Mouse (Mus musculus) neural tube, embryonic 12.5 days (tissue): ENCODE results near the gene Atxn2. TPM values are rescaled to one million over a fixed set of nuclear protein-coding genes. Genes with fewer than 3 reads are reported as not detected.

Experiments
- ATAC-seq: fragments of 200-750 bp; cut with Nextera tagmentation; 2 replicates; pipeline ENCODE4 v1.8.0; 2017; ENCODE audit warnings: low read depth, mild to moderate bottlenecking, moderate TSS enrichment, moderate library complexity; ENCODE audit not compliant: low FRiP score
- H3K27ac ChIP-seq: fragments of 300-500 bp; sonication (generic); 2 replicates; pipeline ENCODE4 v1.5.1; 2016
- H3K27me3 ChIP-seq: fragments of 300-500 bp; sonication (generic); replicated peaks from 2 replicates; pipeline ENCODE4 v1.6.1; 2016; ENCODE audit warnings: mild to moderate bottlenecking
- H3K36me3 ChIP-seq: fragments of 300-500 bp; sonication (generic); 2 replicates; pipeline ENCODE4 v1.6.1; 2016; ENCODE audit warnings: mild to moderate bottlenecking
- H3K4me1 ChIP-seq: fragments of 300-500 bp; sonication (generic); 2 replicates; pipeline ENCODE4 v1.6.1; 2016
- H3K4me2 ChIP-seq: fragments of 300-500 bp; sonication (generic); replicated peaks from 2 replicates; pipeline ENCODE4 v1.6.1; 2016; ENCODE audit warnings: mild to moderate bottlenecking
- H3K4me3 ChIP-seq: fragments of 300-500 bp; sonication (generic); 2 replicates; pipeline ENCODE4 v1.5.1; 2016
- H3K9ac ChIP-seq: fragments of 300-500 bp; sonication (generic); 2 replicates; pipeline ENCODE4 v1.6.1; 2016; ENCODE audit warnings: mild to moderate bottlenecking
- H3K9me3 ChIP-seq: fragments of 300-500 bp; sonication (generic); 2 replicates; pipeline ENCODE4 v1.6.1; 2016; ENCODE audit warnings: mild to moderate bottlenecking
- WGBS: fragments of 180-500 bp; shearing (Covaris S2); methylation state at CpG from one replicate; pipeline ENCODE4 v1.1.7; 2016; 5-methylcytosine and 5-hydroxymethylcytosine counted together
- polyA plus RNA-seq: library from polyadenylated mRNA; unstranded; fragments of >200 nt; fragmentation: Nextera tagmentation; extraction: Ambion mirVana; gene quantifications from 2 replicates; pipeline ENCODE4 v1.2.1, GENCODE M21; 2016

The Atxn2 gene
- polyA plus RNA-seq, 1 experiment from 2014 or later = 107 TPM

- ATAC-seq = no peak
- Histone ChIP-seq H3K9me3 (no peaks in the 10 kb centered on the region), H3K27ac (no peak overlapping the region), H3K36me3 (peaks cover 50% of the 10 kb centered on the region), H3K4me2 (no peak overlapping the region), H3K27me3 (peaks cover 2% of the 10 kb centered on the region; the same call in 1 of the 2 replicates), H3K4me3 (no peak overlapping the region), H3K4me1 (peaks cover 15% of the 10 kb centered on the region), H3K9ac (no peak overlapping the region)
- 74% methylated on average over 5 of the region's 5 CpGs for WGBS
Observed at GRCm38 (mm10) chr5:121821552-121821951, 110.4 kb downstream of the Atxn2 start.

- H3K9me3 ChIP-seq = no peaks in the 10 kb centered on the region
- H3K36me3 ChIP-seq = peaks cover 36% of the 10 kb centered on the region
- no peak overlapping the region for H3K27ac ChIP-seq
- H3K27me3 ChIP-seq = peaks cover 15% of the 10 kb centered on the region
- H3K4me2 ChIP-seq = no peak overlapping the region
- H3K4me1 ChIP-seq = peaks cover 15% of the 10 kb centered on the region
- no peak overlapping the region for H3K4me3 ChIP-seq
- H3K9ac ChIP-seq = no peak overlapping the region
- ATAC-seq = no peak
- 79% methylated on average over 7 of the region's 7 CpGs for WGBS
Observed at GRCm38 (mm10) chr5:121822786-121823505, 111.8 kb downstream of the Atxn2 start.

GRCm38 (mm10) chr5:121823668-121824067, 112.5 kb downstream of the Atxn2 start:
- peaks cover 22% of the 10 kb centered on the region for H3K4me1 ChIP-seq
- H3K27ac ChIP-seq = no peak overlapping the region
- H3K36me3 ChIP-seq = peaks cover 29% of the 10 kb centered on the region
- H3K9me3 ChIP-seq = no peaks in the 10 kb centered on the region
- H3K4me3 ChIP-seq = no peak overlapping the region
- H3K27me3 ChIP-seq = peaks cover 22% of the 10 kb centered on the region
- no peak for ATAC-seq
- H3K4me2 ChIP-seq = no peak overlapping the region
- H3K9ac ChIP-seq = no peak overlapping the region
- 93% methylated on average over 1 of the region's 1 CpGs for WGBS

GRCm38 (mm10) chr5:121824121-121824520, 113.0 kb downstream of the Atxn2 start:
- peaks cover 26% of the 10 kb centered on the region for H3K4me1 ChIP-seq
- no peak overlapping the region for H3K4me3 ChIP-seq
- no peak overlapping the region for H3K27ac ChIP-seq
- no peak overlapping the region for H3K9ac ChIP-seq
- no peak overlapping the region for H3K4me2 ChIP-seq
- 68% methylated on average over 4 of the region's 4 CpGs for WGBS
- no peak for ATAC-seq
- peaks cover 27% of the 10 kb centered on the region for H3K27me3 ChIP-seq
- H3K9me3 ChIP-seq = no peaks in the 10 kb centered on the region
- peaks cover 24% of the 10 kb centered on the region for H3K36me3 ChIP-seq

- 89% methylated on average over 3 of the region's 3 CpGs for WGBS
- no peaks in the 10 kb centered on the region for H3K9me3 ChIP-seq
- peaks cover 29% of the 10 kb centered on the region for H3K4me1 ChIP-seq
- no peak overlapping the region for H3K27ac ChIP-seq
- no peak for ATAC-seq
- no peak overlapping the region for H3K4me3 ChIP-seq
- no peak overlapping the region for H3K9ac ChIP-seq
- H3K36me3 ChIP-seq = peaks cover 15% of the 10 kb centered on the region
- no peak overlapping the region for H3K4me2 ChIP-seq
- H3K27me3 ChIP-seq = peaks cover 39% of the 10 kb centered on the region
Observed at GRCm38 (mm10) chr5:121825606-121826005, 114.5 kb downstream of the Atxn2 start.

GRCm38 (mm10) chr5:121827876-121828275, 116.7 kb downstream of the Atxn2 start:
- Histone ChIP-seq H3K9ac (peak overlapping the region; percentile 55; the same call in 1 of the 2 replicates), H3K4me1 (peaks cover 30% of the 10 kb centered on the region), H3K9me3 (no peaks in the 10 kb centered on the region), H3K36me3 (peaks cover 10% of the 10 kb centered on the region; the same call in 1 of the 2 replicates), H3K27me3 (peaks cover 42% of the 10 kb centered on the region), H3K4me2 (peak overlapping the region; percentile 91; the same call in 1 of the 2 replicates), H3K4me3 (no peak overlapping the region), H3K27ac (no peak overlapping the region)
- 84% methylated on average over 4 of the region's 4 CpGs for WGBS
- ATAC-seq = no peak

- 3% methylated on average over 82 of the region's 82 CpGs for WGBS
- no peak overlapping the region for H3K27ac ChIP-seq
- peak overlapping the region; percentile 55 for H3K9ac ChIP-seq
- H3K4me2 ChIP-seq = peak overlapping the region; percentile 91
- H3K27me3 ChIP-seq = peaks cover 42% of the 10 kb centered on the region
- peak; percentile 37; the same call in 1 of the 2 replicates for ATAC-seq
- peaks cover 5% of the 10 kb centered on the region; the same call in 1 of the 2 replicates for H3K36me3 ChIP-seq
- peaks cover 30% of the 10 kb centered on the region for H3K4me1 ChIP-seq
- H3K4me3 ChIP-seq = peak overlapping the region; percentile 39
- H3K9me3 ChIP-seq = no peaks in the 10 kb centered on the region
Observed at GRCm38 (mm10) chr5:121828491-121829432, 117.6 kb downstream of the Atxn2 start.

GRCm38 (mm10) chr5:121831002-121831601, 120.0 kb downstream of the Atxn2 start:
- 89% methylated on average over 6 of the region's 6 CpGs for WGBS
- Histone ChIP-seq H3K4me1 (peaks cover 50% of the 10 kb centered on the region), H3K36me3 (no peaks in the 10 kb centered on the region; the same call in 1 of the 2 replicates), H3K4me3 (no peak overlapping the region), H3K9me3 (no peaks in the 10 kb centered on the region), H3K4me2 (no peak overlapping the region), H3K27me3 (peaks cover 42% of the 10 kb centered on the region), H3K27ac (no peak overlapping the region), H3K9ac (no peak overlapping the region)
- no peak for ATAC-seq

- ATAC-seq = no peak
- H3K27me3 ChIP-seq = peaks cover 38% of the 10 kb centered on the region
- no peak overlapping the region for H3K9ac ChIP-seq
- no peak overlapping the region for H3K4me3 ChIP-seq
- no peaks in the 10 kb centered on the region for H3K36me3 ChIP-seq
- H3K27ac ChIP-seq = no peak overlapping the region
- WGBS = 80% methylated on average over 6 of the region's 6 CpGs
- H3K9me3 ChIP-seq = no peaks in the 10 kb centered on the region
- peak overlapping the region; percentile 95; the same call in 1 of the 2 replicates for H3K4me2 ChIP-seq
- peaks cover 59% of the 10 kb centered on the region for H3K4me1 ChIP-seq
Observed at GRCm38 (mm10) chr5:121832376-121833155, 121.4 kb downstream of the Atxn2 start.

- Histone ChIP-seq H3K4me3 (no peak overlapping the region), H3K27me3 (peaks cover 39% of the 10 kb centered on the region), H3K9ac (no peak overlapping the region), H3K4me1 (peaks cover 63% of the 10 kb centered on the region), H3K27ac (no peak overlapping the region), H3K4me2 (peak overlapping the region; percentile 95), H3K36me3 (no peaks in the 10 kb centered on the region), H3K9me3 (no peaks in the 10 kb centered on the region)
- WGBS = 95% methylated on average over 2 of the region's 2 CpGs
- ATAC-seq = no peak
Observed at GRCm38 (mm10) chr5:121833159-121833558, 122.0 kb downstream of the Atxn2 start.

- no peak for ATAC-seq
Observed at GRCm38 (mm10) chr5:121833572-121834240, 122.6 kb downstream of the Atxn2 start.

More at GRCm38 (mm10) chr5:121833572-121834240, 122.6 kb downstream of the Atxn2 start:
- H3K4me1 ChIP-seq = peaks cover 63% of the 10 kb centered on the region
- H3K4me3 ChIP-seq = no peak overlapping the region
- peak overlapping the region; percentile 95 for H3K4me2 ChIP-seq
- H3K36me3 ChIP-seq = no peaks in the 10 kb centered on the region
- H3K27me3 ChIP-seq = peaks cover 39% of the 10 kb centered on the region
- H3K9me3 ChIP-seq = no peaks in the 10 kb centered on the region
- 0 out of 2 replicates have a peak overlapping the region, but pooled peaks have one; percentile 19 for H3K9ac ChIP-seq
- no peak overlapping the region for H3K27ac ChIP-seq
- WGBS = 50% methylated on average over 10 of the region's 10 CpGs
